Comparison of ENCODE assay signal across 35 mouse cellular contexts in genomic region chr5:76360057-76360456, GRCm38 (mm10). TPM values are rescaled to one million over a fixed set of nuclear protein-coding genes. Genes with fewer than 3 reads are reported as not detected.
DNase-seq lines count a peak whose midpoint lies in the region; ATAC-seq and TF ChIP-seq lines count a peak whose summit lies in the region.
"Had no signal": no experiment of that assay in that cellular context is flagged by ENCODE, and none has a peak within 500 bp of the region (broad histone marks: within the 10 kb centered on the region; RNA-seq: fewer than 3 reads in every experiment).

No protein-coding gene starts in this region.

- no peaks in the 10 kb centered on the region for H3K27me3 ChIP-seq in Patski

- intact Hi-C loops in gastrocnemius, adult 2 months (cut with DNase I), result no loop called here

- CTCF ChIA-PET in Patski (lab: Charles Lee), result interaction anchor here (1.3 kb wide), 1 partner anchor 26 kb away, joined by 3 read pairs; no protein-coding TSS in a partner anchor

- no peak for DNase-seq in gastrocnemius, adult 2 months
- no peak for DNase-seq in gastrocnemius, adult 8-10 months (ENCODE audit: low spot score in 2 of 2)
- DNase-seq in layer of hippocampus, adult 2 months (ENCODE audit: low spot score in 2 of 2), result no peak
- no peak for DNase-seq in layer of hippocampus, postnatal 36 days
- peak; percentile 42 for DNase-seq in 3T3-L1 (ENCODE audit: low read depth, low spot score)
- no peak for DNase-seq in Patski (ENCODE audit: low read depth, low spot score)
- DNase-seq in urinary bladder, postnatal 14 days (ENCODE audit: low spot score), result no peak
- DNase-seq: adrenal gland, postnatal 14 days; cerebellum, adult 8-10 months; cerebellum, postnatal 36 days; gastrocnemius, postnatal 36 days; heart, postnatal 10 days; kidney, adult 9 months; kidney, postnatal 4 days; layer of hippocampus, adult 9-11 months; left cerebral cortex, postnatal 4 days; lung, adult 18-20 months; lung, postnatal 14 days; retina, postnatal 1 day; right cerebral cortex, postnatal 25 days; spleen, adult 18-20 months had no signal

- in situ Hi-C loops in Patski (cut with MboI; ENCODE audit: low pct_unique_long_range_greater_than_20kb), result no loop called here

- no peak for ATAC-seq in Patski
- ATAC-seq in inflammation-experienced regulatory T-cells, adult 6 months, result no peak
- ATAC-seq: forebrain, embryonic 14.5 days; midbrain, embryonic 13.5 days had no signal

- no peak overlapping the region for H3K27ac ChIP-seq in gastrocnemius, adult 2 months
- no peak overlapping the region for H3K27ac ChIP-seq in layer of hippocampus, adult 2 months
- H3K27ac ChIP-seq: heart, embryonic 10.5 days; hindbrain, embryonic 12.5 days; left cerebral cortex, adult 2 months; limb, embryonic 15.5 days; midbrain, embryonic 13.5 days; neural tube, embryonic 13.5 days had no signal

- H3K4me3 ChIP-seq in gastrocnemius, adult 2 months, result no peak overlapping the region
- no peak overlapping the region for H3K4me3 ChIP-seq in layer of hippocampus, adult 2 months
- H3K4me3 ChIP-seq: heart, embryonic 10.5 days; hindbrain, embryonic 12.5 days; left cerebral cortex, adult 2 months; limb, embryonic 15.5 days; midbrain, embryonic 13.5 days; myocyte; neural tube, embryonic 13.5 days had no signal

- POLR2A ChIA-PET in Patski (lab: Charles Lee), result no interaction called here

- peak; percentile 5; the same call in 1 of the 2 replicates for TF ChIP-seq CTCF in gastrocnemius, adult 2 months (IDR thresholded peaks at IDR 0.05)
- peak; percentile 53 for TF ChIP-seq CTCF in layer of hippocampus, adult 2 months (conservative IDR thresholded peaks at IDR 0.05)
- TF ChIP-seq CTCF in Patski (IDR thresholded peaks at IDR 0.05), result peak; percentile 38

RNA-seq across cellular contexts. Expression of gene Nmu, which starts 3.5 kb away (rescaled TPM):
- not detected for total RNA-seq in gastrocnemius, adult 2 months (2021)
- not detected for total RNA-seq in gastrocnemius, adult 8-10 months (2022)
- total RNA-seq in layer of hippocampus, adult 2 months (2021), result not detected
- total RNA-seq in layer of hippocampus, postnatal 36 days (2021), result not detected
- polyA plus RNA-seq in Patski (2021), result not detected
- polyA plus RNA-seq in inflammation-experienced regulatory T-cells, adult 6 months (2017; shearing (Covaris generic)), result not detected
- total RNA-seq: adrenal gland, postnatal 14 days; G1E; gastrocnemius, postnatal 36 days; heart, postnatal 10 days; left cerebral cortex, adult 2 months; left cerebral cortex, postnatal 4 days; megakaryocyte, adult 5-6 weeks had no signal
- polyA plus RNA-seq: embryonic facial prominence, embryonic 14.5 days; forebrain, embryonic 14.5 days; G1E; midbrain, embryonic 13.5 days; myocyte; testis, adult 2 months; urinary bladder, adult 2 months had no signal

RNA-seq across cellular contexts. Expression of gene Pdcl2, which starts 29.1 kb away (rescaled TPM):
- total RNA-seq in gastrocnemius, adult 2 months (2021), result not detected
- total RNA-seq in gastrocnemius, adult 8-10 months (2022), result not detected
- total RNA-seq in layer of hippocampus, adult 2 months (2021), result not detected
- not detected for total RNA-seq in layer of hippocampus, postnatal 36 days (2021)
- polyA plus RNA-seq in Patski (2021), result not detected
- polyA plus RNA-seq in inflammation-experienced regulatory T-cells, adult 6 months (2017; shearing (Covaris generic)), result not detected
- total RNA-seq: adrenal gland, postnatal 14 days; G1E; gastrocnemius, postnatal 36 days; heart, postnatal 10 days; left cerebral cortex, adult 2 months; left cerebral cortex, postnatal 4 days; megakaryocyte, adult 5-6 weeks had no signal
- polyA plus RNA-seq: embryonic facial prominence, embryonic 14.5 days; forebrain, embryonic 14.5 days; G1E; heart, embryonic 10.5 days; hindbrain, embryonic 12.5 days; limb, embryonic 15.5 days; midbrain, embryonic 13.5 days; myocyte; neural tube, embryonic 13.5 days; urinary bladder, adult 2 months had no signal

RNA-seq across cellular contexts. Expression of gene Clock, which starts 55.5 kb away (rescaled TPM):
- 10 to 100 TPM; 20.4 to 32.5 TPM for total RNA-seq in gastrocnemius, adult 2 months (2021)
- total RNA-seq in gastrocnemius, adult 8-10 months (2022), result 10 to 100 TPM; 13.7 to 19.4 (median 17.5) TPM
- total RNA-seq in layer of hippocampus, adult 2 months (2021), result 10 to 100 TPM; 49.5 to 51.9 TPM
- total RNA-seq in layer of hippocampus, postnatal 36 days (2021), result 10 to 100 TPM; 49.8 to 54.8 TPM
- polyA plus RNA-seq in Patski (2021), result 28.4 TPM
- 10 to 100 TPM; 14.9 to 19.4 (median 18.8) TPM for polyA plus RNA-seq in inflammation-experienced regulatory T-cells, adult 6 months (2017; shearing (Covaris generic))
